Mouse (Mus musculus) intestine, embryonic 14.5 days (tissue): ENCODE measurements around the gene Retn. TPM values are rescaled to one million over a fixed set of nuclear protein-coding genes. Genes with fewer than 3 reads are reported as not detected.

Experiments
- ATAC-seq: fragments of 200-750 bp; cut with Nextera tagmentation; replicated peaks from 2 replicates; pipeline ENCODE4 v1.8.0; 2017; ENCODE audit warnings: low read depth, moderate number of reproducible peaks, moderate TSS enrichment, moderate library complexity; ENCODE audit not compliant: low FRiP score, low TSS enrichment
- DNase-seq: peaks from one replicate; pipeline ENCODE4 v3.0.0-alpha.2; 2018; ENCODE audit warnings: low spot score
- H3K27ac ChIP-seq: fragments of 300-500 bp; sonication (generic); 2 replicates; pipeline ENCODE4 v1.5.1; 2014; ENCODE audit warnings: low read depth, mild to moderate bottlenecking, control low read depth
- H3K27me3 ChIP-seq: fragments of 300-500 bp; sonication (generic); replicated peaks from 2 replicates; pipeline ENCODE4 v1.6.1; 2014; ENCODE audit warnings: low read length, control low read depth; ENCODE audit not compliant: control insufficient read depth, insufficient read depth
- H3K36me3 ChIP-seq: fragments of 300-500 bp; sonication (generic); 2 replicates; pipeline ENCODE4 v1.6.1; 2014; ENCODE audit warnings: low read length, control low read depth; ENCODE audit not compliant: control insufficient read depth, insufficient read depth
- H3K4me1 ChIP-seq: fragments of 300-500 bp; sonication (generic); replicated peaks from 2 replicates; pipeline ENCODE4 v1.6.1; 2014; ENCODE audit warnings: low read length, control low read depth, mixed read lengths; ENCODE audit not compliant: control insufficient read depth, insufficient read depth
- H3K4me2 ChIP-seq: fragments of 300-500 bp; sonication (generic); 2 replicates; pipeline ENCODE4 v1.6.1; 2014; ENCODE audit warnings: low read length
- H3K4me3 ChIP-seq: fragments of 300-500 bp; sonication (generic); 2 replicates; pipeline ENCODE4 v1.5.1; 2014; ENCODE audit warnings: low read depth, low read length, control low read depth, mixed read lengths
- H3K9ac ChIP-seq: fragments of 300-500 bp; sonication (generic); 2 replicates; pipeline ENCODE4 v1.6.1; 2014; ENCODE audit warnings: mild to moderate bottlenecking, low read length
- H3K9me3 ChIP-seq: fragments of 300-500 bp; sonication (generic); 2 replicates; pipeline ENCODE4 v1.6.1; 2016; ENCODE audit warnings: low read length, control low read depth; ENCODE audit not compliant: control insufficient read depth
- WGBS: fragments of 180-500 bp; shearing (Covaris S2); extraction: QIAGEN DNeasy Blood & Tissue Kit; methylation state at CpG from one replicate; pipeline ENCODE4 v1.1.7; 2014; 5-methylcytosine and 5-hydroxymethylcytosine counted together
- polyA plus RNA-seq: library from polyadenylated mRNA; unstranded; fragments of >200 nt; fragmentation: Nextera tagmentation; extraction: Ambion mirVana; gene quantifications from 2 replicates; pipeline ENCODE4 v1.2.1, GENCODE M21; 2014

The Retn gene
- polyA plus RNA-seq, 1 experiment from 2014 or later: 0.22 TPM

DNA sequence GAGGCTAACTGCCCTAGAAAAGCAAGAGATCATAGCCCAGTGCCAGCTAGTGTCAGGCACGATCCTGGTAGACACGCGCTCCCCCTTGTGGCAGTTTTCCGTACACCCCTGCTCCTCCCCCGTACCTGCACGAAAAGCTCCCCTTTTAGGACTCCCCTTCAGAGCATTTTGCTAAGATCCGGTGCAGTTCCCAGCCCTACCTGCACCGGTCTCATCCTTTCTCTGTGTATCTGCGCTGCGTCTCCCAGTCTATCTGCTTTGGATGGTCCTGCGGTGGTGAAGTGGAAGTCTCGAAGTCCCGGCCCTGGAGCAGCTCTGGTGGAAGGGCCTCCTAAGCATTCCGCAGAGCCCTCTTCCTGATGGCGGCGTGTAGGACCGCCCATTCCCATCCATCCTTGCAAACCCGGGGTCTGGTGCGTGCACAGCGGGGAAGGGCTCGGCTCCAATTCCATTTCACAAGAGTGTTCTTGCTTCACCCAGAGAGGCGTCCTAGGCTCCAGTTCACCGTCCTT is 16.5 kb downstream of the Retn start, which contains the start of gene Fcor:
Fcor (minus strand) TSS at position 383 of the 512 bp plus-strand sequence.
- Histone ChIP-seq H3K9me3 (no peaks in the 10 kb centered on the region), H3K27me3 (no peaks in the 10 kb centered on the region), H3K4me1 (0 out of 2 replicates have a peak, but pooled peaks cover 2% of the 10 kb centered on the region), H3K4me2 (peak within 1 kb of the TSS; percentile 74), H3K27ac (peak within 1 kb of the TSS; percentile 39; the same call in 1 of the 2 replicates), H3K4me3 (peak within 1 kb of the TSS; percentile 44), H3K9ac (peak within 1 kb of the TSS; percentile 34), H3K36me3 (no peaks in the 10 kb centered on the region)
- WGBS: under 1% methylated on average over 23 of the region's 23 CpGs
- DNase-seq: peak; percentile 95
- ATAC-seq: peak; percentile 80

DNA sequence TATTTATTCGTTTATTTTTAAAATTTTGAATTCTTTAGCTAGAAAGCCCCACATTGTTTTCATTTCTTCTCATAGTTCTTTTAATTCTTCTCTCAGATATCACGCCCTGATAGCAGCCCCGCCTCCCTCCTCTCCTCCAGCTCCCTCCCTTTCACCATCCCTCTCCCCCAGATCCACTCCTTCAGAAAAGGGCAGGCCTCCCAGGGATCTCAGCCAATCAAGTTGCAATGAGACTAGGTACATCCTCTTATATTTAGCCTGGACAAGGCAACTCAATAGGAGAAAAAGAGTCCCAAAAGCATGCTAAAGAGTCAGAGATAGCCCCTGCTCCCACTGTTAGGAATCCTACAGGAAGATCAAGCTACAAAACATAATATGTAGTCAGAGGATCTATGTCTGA is 19.1 kb downstream of the Retn start:
- Histone ChIP-seq H3K4me2 (no peak overlapping the region), H3K27me3 (no peaks in the 10 kb centered on the region), H3K9me3 (no peaks in the 10 kb centered on the region), H3K27ac (no peak overlapping the region), H3K9ac (no peak overlapping the region), H3K4me1 (peaks cover 10% of the 10 kb centered on the region; the same call in 1 of the 2 replicates), H3K36me3 (peaks cover 11% of the 10 kb centered on the region), H3K4me3 (no peak overlapping the region)
- no peak for ATAC-seq
- no peak for DNase-seq
- WGBS: 62% methylated on average over 3 of the region's 3 CpGs

DNA sequence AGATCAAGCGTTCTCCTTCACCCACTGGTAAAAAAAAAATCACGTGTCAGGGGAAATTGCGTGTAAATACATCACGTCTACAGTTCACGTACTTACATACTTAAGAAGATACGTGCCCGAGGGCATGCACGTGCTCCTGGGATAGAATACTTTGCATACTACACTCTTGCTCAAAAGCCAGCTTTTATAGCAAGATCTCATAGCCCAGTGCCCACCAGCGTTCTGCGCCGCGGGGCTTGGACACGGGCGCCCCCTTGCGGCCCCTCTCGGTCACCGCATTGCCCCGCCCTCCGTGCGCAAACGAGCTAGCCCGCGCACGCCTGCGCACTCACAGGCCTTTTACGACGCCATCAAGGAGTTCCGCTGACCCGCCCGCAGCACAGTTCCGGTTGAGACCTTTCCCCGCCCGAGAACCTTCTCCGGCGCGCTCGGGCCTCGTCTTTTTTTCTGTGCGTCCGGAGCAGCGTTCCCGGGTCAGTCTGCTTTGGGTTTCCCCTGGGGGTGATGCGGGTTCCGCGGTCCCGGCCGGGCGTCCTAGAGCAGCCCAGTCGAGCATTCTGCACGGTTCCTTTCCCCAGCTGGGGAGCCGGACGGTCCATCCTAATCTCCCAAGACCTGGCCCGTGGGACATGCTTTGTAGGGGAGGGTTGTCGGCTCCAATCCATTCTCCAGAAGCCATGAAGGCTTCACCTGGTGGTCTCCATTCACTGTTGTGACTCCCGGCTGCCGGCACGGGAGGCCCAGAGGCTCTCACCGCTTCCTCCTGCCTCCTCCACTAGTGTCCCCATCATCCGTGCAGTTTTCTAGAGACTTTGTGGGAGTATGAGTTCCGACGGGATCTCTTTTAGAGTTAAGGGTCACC is 20.8 kb downstream of the Retn start, which contains the start of gene Trappc5:
Trappc5 (plus strand) TSS at position 169 of the 862 bp plus-strand sequence.
- WGBS: 1% methylated on average over 61 of the region's 61 CpGs
- H3K4me1 ChIP-seq: peaks cover 10% of the 10 kb centered on the region; the same call in 1 of the 2 replicates
- H3K4me2 ChIP-seq: peak within 1 kb of the TSS; percentile 74
- peak; percentile 95 for DNase-seq
- H3K36me3 ChIP-seq: peaks cover 27% of the 10 kb centered on the region
- H3K9ac ChIP-seq: peak within 1 kb of the TSS; percentile 79
- H3K4me3 ChIP-seq: peak within 1 kb of the TSS; percentile 80
- ATAC-seq: peak; percentile 83
- peak within 1 kb of the TSS; percentile 92 for H3K27ac ChIP-seq
- H3K9me3 ChIP-seq: no peaks in the 10 kb centered on the region
- H3K27me3 ChIP-seq: no peaks in the 10 kb centered on the region

DNA sequence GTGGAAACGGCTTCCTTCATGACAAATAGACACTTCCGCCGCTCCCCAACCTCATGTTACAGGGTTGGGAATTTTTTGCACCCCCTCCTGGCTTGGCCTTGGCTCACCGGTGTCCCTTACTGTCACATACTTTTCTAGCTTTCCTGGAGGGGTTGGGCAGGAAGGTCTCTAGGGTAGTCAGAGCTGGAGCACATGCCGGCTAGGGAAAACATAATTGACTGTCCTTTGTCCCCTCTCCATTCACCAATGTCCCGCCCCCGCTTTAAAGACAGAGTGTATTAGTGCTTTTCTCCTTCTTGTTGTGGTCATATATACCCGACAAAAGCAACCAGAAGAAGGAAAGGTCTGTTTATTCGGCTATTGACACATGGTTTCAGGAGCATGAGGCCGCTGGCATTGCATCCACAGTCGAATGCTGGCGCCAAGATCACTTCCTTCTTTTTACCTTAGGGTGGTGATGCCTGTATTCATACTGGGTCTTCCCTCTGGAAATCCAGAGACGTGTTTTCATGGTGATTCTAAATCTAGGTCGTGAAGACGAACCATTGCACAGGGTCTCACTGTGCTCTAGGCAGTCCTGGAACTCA is 21.5 kb downstream of the Retn start:
- peak; percentile 59 for DNase-seq
- Histone ChIP-seq H3K36me3 (peaks cover 30% of the 10 kb centered on the region), H3K4me1 (peaks cover 10% of the 10 kb centered on the region; the same call in 1 of the 2 replicates)

DNA sequence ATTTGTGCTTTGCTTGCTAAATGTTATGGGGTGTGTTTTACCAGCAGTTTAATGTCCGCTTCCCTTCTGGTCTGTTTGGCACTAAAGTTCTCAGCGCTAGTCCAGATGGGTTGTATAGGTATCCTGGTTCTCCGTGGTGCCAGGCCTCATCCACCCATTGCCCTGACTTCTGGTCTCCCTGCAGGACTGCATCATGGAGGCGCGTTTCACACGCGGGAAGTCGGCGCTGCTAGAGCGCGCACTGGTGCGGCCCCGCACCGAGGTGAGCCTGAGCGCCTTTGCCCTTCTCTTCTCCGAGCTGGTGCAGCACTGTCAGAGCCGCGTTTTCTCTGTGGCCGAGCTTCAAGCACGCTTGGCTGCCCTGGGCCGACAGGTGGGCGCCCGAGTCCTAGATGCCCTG is 23.3 kb downstream of the Retn start:
- ATAC-seq (no peak), DNase-seq (no peak)
- no peak overlapping the region for H3K4me3 ChIP-seq
- H3K4me1 ChIP-seq: peaks cover 8% of the 10 kb centered on the region; the same call in 1 of the 2 replicates
- H3K9ac ChIP-seq: no peak overlapping the region
- H3K9me3 ChIP-seq: no peaks in the 10 kb centered on the region
- 95% methylated on average over 23 of the region's 23 CpGs for WGBS
- peaks cover 30% of the 10 kb centered on the region for H3K36me3 ChIP-seq
- H3K4me2 ChIP-seq: no peak overlapping the region
- no peak overlapping the region for H3K27ac ChIP-seq
- no peaks in the 10 kb centered on the region for H3K27me3 ChIP-seq

More for the DNA sequence above, 21.5 kb downstream of the Retn start:
- H3K4me3 ChIP-seq: peak overlapping the region; percentile 80
- no peaks in the 10 kb centered on the region for H3K27me3 ChIP-seq
- peak; percentile 7; the same call in 1 of the 2 replicates for ATAC-seq
- H3K9me3 ChIP-seq: no peaks in the 10 kb centered on the region
- peak overlapping the region; percentile 79 for H3K9ac ChIP-seq
- H3K27ac ChIP-seq: peak overlapping the region; percentile 92
- 2% methylated on average over 15 of the region's 15 CpGs for WGBS
- peak overlapping the region; percentile 74 for H3K4me2 ChIP-seq

DNA sequence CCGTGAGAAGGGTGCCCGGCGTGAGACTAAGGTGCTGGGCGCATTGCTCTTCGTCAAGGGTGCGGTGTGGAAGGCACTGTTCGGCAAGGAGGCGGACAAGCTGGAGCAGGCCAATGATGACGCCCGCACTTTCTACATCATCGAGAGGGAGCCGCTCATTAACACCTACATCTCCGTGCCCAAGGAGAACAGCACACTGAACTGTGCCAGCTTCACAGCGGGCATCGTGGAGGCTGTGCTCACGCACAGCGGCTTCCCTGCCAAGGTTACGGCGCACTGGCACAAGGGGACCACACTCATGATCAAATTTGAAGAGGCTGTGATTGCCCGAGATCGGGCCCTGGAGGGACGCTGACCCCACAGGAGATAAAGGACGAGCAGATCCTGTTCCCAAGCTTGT is 23.7 kb downstream of the Retn start:
- Histone ChIP-seq H3K4me1 (peaks cover 8% of the 10 kb centered on the region; the same call in 1 of the 2 replicates), H3K9me3 (no peaks in the 10 kb centered on the region), H3K9ac (no peak overlapping the region), H3K4me3 (no peak overlapping the region), H3K27me3 (no peaks in the 10 kb centered on the region), H3K36me3 (peaks cover 30% of the 10 kb centered on the region), H3K4me2 (no peak overlapping the region), H3K27ac (no peak overlapping the region)
- ATAC-seq (no peak), DNase-seq (no peak)
- 96% methylated on average over 23 of the region's 23 CpGs for WGBS

DNA sequence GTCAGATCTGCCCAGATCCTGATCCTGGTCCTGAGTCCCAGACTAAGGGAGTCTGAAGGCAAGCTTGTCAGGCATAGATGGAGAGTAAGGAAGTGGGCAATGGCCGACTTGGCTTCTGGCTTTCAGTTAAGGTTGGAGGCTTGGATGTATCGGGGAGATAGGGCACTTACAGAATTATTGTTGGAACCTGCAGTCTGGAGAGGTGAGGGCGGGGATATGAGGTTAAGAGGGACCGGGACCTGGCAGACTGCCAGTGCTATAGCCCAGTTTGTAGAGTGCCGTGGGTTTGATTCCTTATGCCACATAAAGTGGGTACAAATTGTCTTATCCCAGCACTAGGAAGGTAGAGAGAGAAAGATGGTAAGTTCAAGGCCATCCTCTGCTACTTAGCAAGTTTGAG is 24.1 kb downstream of the Retn start:
- no peak overlapping the region for H3K4me2 ChIP-seq
- DNase-seq (no peak), ATAC-seq (no peak)
- no peaks in the 10 kb centered on the region for H3K9me3 ChIP-seq
- WGBS: 84% methylated on average over 5 of the region's 5 CpGs
- H3K36me3 ChIP-seq: peaks cover 30% of the 10 kb centered on the region
- no peak overlapping the region for H3K27ac ChIP-seq
- H3K9ac ChIP-seq: no peak overlapping the region
- no peak overlapping the region for H3K4me3 ChIP-seq
- peaks cover 8% of the 10 kb centered on the region; the same call in 1 of the 2 replicates for H3K4me1 ChIP-seq
- H3K27me3 ChIP-seq: no peaks in the 10 kb centered on the region

DNA sequence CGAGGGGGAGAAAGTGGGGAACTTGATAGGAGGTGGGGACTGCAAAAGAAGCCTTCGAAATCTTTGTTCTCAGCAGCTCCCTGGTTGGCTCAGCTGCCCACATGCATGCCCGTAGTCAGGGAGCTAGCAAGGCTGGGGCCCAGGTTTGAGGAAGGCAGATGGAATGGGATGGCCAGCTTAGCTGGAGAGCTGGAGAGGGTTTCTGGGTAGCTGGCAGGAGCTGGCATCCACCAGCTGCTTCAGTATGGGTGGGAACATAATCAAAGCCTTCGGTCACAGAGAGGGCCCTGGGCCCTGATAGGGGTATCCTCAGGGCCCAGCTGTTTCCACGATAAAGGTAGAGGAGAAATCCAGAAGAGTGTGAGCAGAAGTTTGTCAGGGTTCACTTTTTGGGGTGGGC is 26.9 kb downstream of the Retn start:
- WGBS: 86% methylated on average over 5 of the region's 5 CpGs
- DNase-seq (no peak), ATAC-seq (no peak)
- H3K4me2 ChIP-seq: no peak overlapping the region
- no peak overlapping the region for H3K9ac ChIP-seq
- H3K4me3 ChIP-seq: no peak overlapping the region
- peaks cover 30% of the 10 kb centered on the region for H3K36me3 ChIP-seq
- no peak overlapping the region for H3K27ac ChIP-seq
- no peaks in the 10 kb centered on the region for H3K9me3 ChIP-seq
- peaks cover 5% of the 10 kb centered on the region; the same call in 1 of the 2 replicates for H3K4me1 ChIP-seq
- H3K27me3 ChIP-seq: no peaks in the 10 kb centered on the region
